Mouse (Mus musculus) cortical plate, adult 2 months (tissue): Measurements from ENCODE around the gene Cd200. TPM values are rescaled to one million over a fixed set of nuclear protein-coding genes. Genes with fewer than 3 reads are reported as not detected.

Experiments used
- H3K27ac ChIP-seq: fragments of 200-500 bp; 2 replicates; pipeline ENCODE4 v1.5.1; 2012; ENCODE audit warnings: low read length, control low read depth, inconsistent platforms; ENCODE audit not compliant: insufficient read depth
- H3K4me1 ChIP-seq: fragments of 200-500 bp; 2 replicates; pipeline ENCODE4 v1.6.1; 2011; ENCODE audit warnings: low read length; ENCODE audit not compliant: control insufficient read depth, insufficient read depth
- H3K4me3 ChIP-seq: fragments of 200-500 bp; 2 replicates; pipeline ENCODE4 v1.5.1; 2011; ENCODE audit warnings: mild to moderate bottlenecking, low read length, control low read depth; ENCODE audit not compliant: insufficient read depth
- CTCF ChIP-seq: fragments of 200-500 bp; IDR thresholded peaks from 2 replicates; pipeline ENCODE4 v1.5.1; 2011; ENCODE audit warnings: mild to moderate bottlenecking, control low read depth, low read length; ENCODE audit not compliant: insufficient read depth; ENCODE audit errors: extremely low read depth
- POLR2A ChIP-seq: fragments of 200-500 bp; IDR thresholded peaks from 2 replicates; pipeline ENCODE4 v1.6.1; 2011; ENCODE audit warnings: mild to moderate bottlenecking, low read length, control low read depth; ENCODE audit not compliant: insufficient read depth; ENCODE audit errors: extremely low read depth
- polyA plus RNA-seq: library from polyadenylated mRNA; depleted of rRNA; stranded (reverse); fragments of >200 nt; gene quantifications from 2 replicates; pipeline ENCODE4 v1.2.3, GENCODE M21; 2012; rRNA removed

Cd200 gene
- polyA plus RNA-seq, 1 experiment, result 102 TPM

- H3K4me3 ChIP-seq, result no peak overlapping the region
- no peaks in the 10 kb centered on the region for H3K4me1 ChIP-seq
- no peak for TF ChIP-seq POLR2A
- no peak for TF ChIP-seq CTCF
- no peak overlapping the region for H3K27ac ChIP-seq
These were observed 61.9 kb downstream of the Cd200 start for GRCm38 (mm10) chr16:45346930-45347387.

DNA sequence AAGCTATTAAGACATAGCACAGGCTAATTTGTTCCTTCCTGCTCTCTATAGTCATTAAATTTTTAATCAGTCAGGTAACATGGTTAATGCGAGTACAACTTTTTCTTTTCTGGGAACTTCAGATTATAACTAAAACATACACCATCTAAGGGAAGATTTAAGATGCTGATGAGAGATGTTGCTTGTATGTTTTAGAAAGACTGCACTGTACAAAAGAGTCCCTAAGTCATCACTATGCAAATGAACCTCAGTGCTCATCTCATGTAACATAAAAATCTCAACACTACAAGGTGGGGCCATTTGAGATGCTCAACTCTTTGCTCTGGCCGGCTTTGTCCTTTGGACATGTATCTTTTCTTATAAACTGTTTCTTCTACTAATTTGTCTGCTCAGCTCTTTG lies 62.5 kb downstream of the Cd200 start:
- TF ChIP-seq POLR2A (no peak), CTCF (no peak)
- no peak overlapping the region for H3K27ac ChIP-seq
- H3K4me1 ChIP-seq, result no peaks in the 10 kb centered on the region
- no peak overlapping the region for H3K4me3 ChIP-seq

GRCm38 (mm10) chr16:45344879-45345278 lies 64.0 kb downstream of the Cd200 start:
- H3K4me1 ChIP-seq, result no peaks in the 10 kb centered on the region
- no peak for TF ChIP-seq POLR2A
- TF ChIP-seq CTCF, result no peak
- no peak overlapping the region for H3K4me3 ChIP-seq
- no peak overlapping the region for H3K27ac ChIP-seq

GRCm38 (mm10) chr16:45336478-45336877 lies 72.4 kb downstream of the Cd200 start:
- Histone ChIP-seq H3K4me3 (no peak overlapping the region), H3K27ac (no peak overlapping the region), H3K4me1 (no peaks in the 10 kb centered on the region)
- TF ChIP-seq CTCF (no peak), POLR2A (no peak)

DNA sequence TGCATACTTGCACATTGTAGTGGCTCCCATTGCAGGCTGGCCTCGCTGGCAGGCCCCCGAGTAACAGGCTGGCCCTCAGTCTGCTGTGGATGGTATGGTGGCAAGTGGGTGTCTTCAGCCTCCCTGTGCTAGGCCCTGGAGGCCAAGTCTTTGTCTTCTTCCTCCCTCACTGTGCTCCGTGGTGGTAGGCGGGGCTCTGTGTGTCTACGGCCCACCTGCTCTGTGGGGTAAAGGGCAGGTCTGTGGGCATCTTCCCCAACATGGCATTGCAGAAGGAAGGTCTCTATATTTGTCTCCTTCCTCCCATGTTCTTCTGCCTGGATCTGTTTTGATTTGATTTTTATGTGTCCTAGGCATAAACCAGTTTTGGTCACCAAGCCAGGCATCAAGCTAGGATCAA lies 74.0 kb downstream of the Cd200 start:
- H3K27ac ChIP-seq, result no peak overlapping the region
- no peak overlapping the region for H3K4me3 ChIP-seq
- no peaks in the 10 kb centered on the region for H3K4me1 ChIP-seq
- no peak for TF ChIP-seq CTCF
- no peak for TF ChIP-seq POLR2A

DNA sequence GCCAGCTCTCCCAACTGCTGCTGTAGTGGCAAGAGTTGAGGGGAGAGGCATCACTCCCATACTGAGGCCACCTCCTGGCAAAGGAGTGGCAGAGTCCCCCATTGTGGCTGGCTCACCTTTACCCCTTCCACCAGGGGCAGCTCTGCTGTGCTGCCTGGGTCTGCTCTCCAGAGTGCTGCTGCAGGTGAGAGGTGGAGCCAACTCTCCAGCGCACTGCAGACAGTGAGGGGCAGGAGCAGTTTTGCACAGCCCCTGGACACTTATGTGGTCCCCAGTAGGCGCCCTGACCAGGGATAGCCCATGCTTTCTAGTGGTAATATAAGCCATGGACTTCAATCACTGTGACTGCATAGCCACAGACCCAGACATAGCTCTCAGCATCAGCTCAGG lies 74.5 kb downstream of the Cd200 start:
- Histone ChIP-seq H3K4me3 (no peak overlapping the region), H3K27ac (no peak overlapping the region), H3K4me1 (no peaks in the 10 kb centered on the region; the same call in 1 of the 2 replicates)
- no peak for TF ChIP-seq POLR2A
- no peak for TF ChIP-seq CTCF

GRCm38 (mm10) chr16:45333678-45334375 lies 75.0 kb downstream of the Cd200 start:
- H3K4me1 ChIP-seq, result no peaks in the 10 kb centered on the region; the same call in 1 of the 2 replicates
- H3K4me3 ChIP-seq, result no peak overlapping the region
- H3K27ac ChIP-seq, result no peak overlapping the region
- TF ChIP-seq CTCF (no peak), POLR2A (no peak)

DNA sequence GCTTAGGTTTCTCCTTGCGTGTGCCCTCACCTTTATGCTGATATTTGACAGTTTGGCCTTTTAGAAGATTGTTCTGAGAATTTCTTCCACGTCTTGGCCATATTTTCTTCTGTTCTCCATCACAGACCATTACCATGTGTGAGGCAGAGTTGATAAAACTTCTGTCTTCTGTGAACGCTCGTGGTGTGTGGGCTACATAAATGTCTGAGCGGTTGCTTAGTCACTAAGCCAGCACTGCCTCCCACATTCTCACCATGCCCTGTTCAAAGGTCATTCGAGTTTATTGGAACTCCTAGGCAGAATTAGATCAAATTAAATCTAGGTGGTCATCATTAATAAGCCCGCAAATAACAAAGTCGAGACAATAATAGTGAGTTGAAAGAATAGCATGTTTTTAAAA lies 76.3 kb downstream of the Cd200 start:
- H3K4me3 ChIP-seq, result no peak overlapping the region
- TF ChIP-seq POLR2A (no peak), CTCF (no peak)
- H3K4me1 ChIP-seq, result peaks cover 2% of the 10 kb centered on the region; the same call in 1 of the 2 replicates
- no peak overlapping the region for H3K27ac ChIP-seq

Other genes with a start within 250 kb of the Cd200 start
- 0.69 and 0.74 TPM in 2 replicates for gene Btla, start 184.7 kb downstream of the Cd200 start, polyA plus RNA-seq
- gene Gm609, start 83.9 kb upstream of the Cd200 start, polyA plus RNA-seq, result 0.40 and 0.59 TPM in 2 replicates
- gene Gm17783, start 123.0 kb upstream of the Cd200 start, polyA plus RNA-seq, result not detected in 2 replicates
- gene Slc9c1, start 126.3 kb upstream of the Cd200 start, polyA plus RNA-seq, result not detected in 2 replicates
- gene Gcsam, start 201.3 kb upstream of the Cd200 start, polyA plus RNA-seq, result not detected in 2 replicates
- gene BC016579, start 245.0 kb upstream of the Cd200 start, polyA plus RNA-seq, result 0.45 and 0.52 TPM in 2 replicates